Mouse (Mus musculus) forebrain, postnatal 0 days (tissue): ENCODE measurements around the gene Spag7. TPM values are rescaled to one million over a fixed set of nuclear protein-coding genes. Genes with fewer than 3 reads are reported as not detected.

Experiments
- ATAC-seq: fragments of 200-750 bp; cut with Nextera tagmentation; 2 replicates; pipeline ENCODE4 v1.8.0; 2017; ENCODE audit warnings: mild to moderate bottlenecking, moderate library complexity
- DNase-seq: peaks from one replicate; pipeline ENCODE4 v3.0.0-alpha.2; 2015
- H3K27ac ChIP-seq: fragments of 300-500 bp; sonication (generic); 2 replicates; pipeline ENCODE4 v1.5.1; 2014; ENCODE audit warnings: low read depth, mild to moderate bottlenecking, antibody characterized with exemption, low read length, moderate library complexity, mixed read lengths
- H3K27me3 ChIP-seq: fragments of 300-500 bp; sonication (generic); 2 replicates; pipeline ENCODE4 v1.6.1; 2014; ENCODE audit warnings: mild to moderate bottlenecking, low read length, mixed read lengths; ENCODE audit not compliant: insufficient read depth
- H3K36me3 ChIP-seq: fragments of 300-500 bp; sonication (generic); 2 replicates; pipeline ENCODE4 v1.6.1; 2014; ENCODE audit warnings: mild to moderate bottlenecking, moderate library complexity; ENCODE audit not compliant: insufficient read depth
- H3K4me1 ChIP-seq: fragments of 300-500 bp; sonication (generic); 2 replicates; pipeline ENCODE4 v1.6.1; 2014; ENCODE audit warnings: antibody characterized with exemption; ENCODE audit not compliant: insufficient read depth
- H3K4me2 ChIP-seq: fragments of 300-500 bp; sonication (generic); 2 replicates; pipeline ENCODE4 v1.6.1; 2014; ENCODE audit warnings: low read depth, mild to moderate bottlenecking, moderate library complexity
- H3K4me3 ChIP-seq: fragments of 300-500 bp; sonication (generic); 2 replicates; pipeline ENCODE4 v1.5.1; 2014; ENCODE audit warnings: low read depth, low read length, mixed read lengths
- H3K9ac ChIP-seq: fragments of 300-500 bp; sonication (generic); 2 replicates; pipeline ENCODE4 v1.6.1; 2014; ENCODE audit warnings: mild to moderate bottlenecking
- H3K9me3 ChIP-seq: fragments of 300-500 bp; sonication (generic); 2 replicates; pipeline ENCODE4 v1.6.1; 2016; ENCODE audit warnings: low read length
- CTCF ChIP-seq: sonication (generic); IDR thresholded peaks from 2 replicates; pipeline ENCODE4 v1.5.1; 2016; ENCODE audit warnings: antibody characterized with exemption, control low read depth, low read depth
- WGBS: fragments of 180-500 bp; shearing (Covaris S2); extraction: QIAGEN DNeasy Blood & Tissue Kit; methylation state at CpG from one replicate; pipeline ENCODE4 v1.1.7; 2014; 5-methylcytosine and 5-hydroxymethylcytosine counted together
- polyA plus RNA-seq: library from polyadenylated mRNA; unstranded; fragments of >200 nt; fragmentation: Nextera tagmentation; extraction: Ambion mirVana; gene quantifications from 2 replicates; pipeline ENCODE4 v1.2.1, GENCODE M21; 2015
- total RNA-seq: library from RNA; depleted of rRNA; stranded (reverse); fragments of >200 nt; gene quantifications from 2 replicates; pipeline ENCODE4 v1.2.3, GENCODE M21; 2014

Spag7 gene
- total and polyA plus RNA-seq, 2 experiments from 2014 or later, result 57.1 to 116 TPM

DNA sequence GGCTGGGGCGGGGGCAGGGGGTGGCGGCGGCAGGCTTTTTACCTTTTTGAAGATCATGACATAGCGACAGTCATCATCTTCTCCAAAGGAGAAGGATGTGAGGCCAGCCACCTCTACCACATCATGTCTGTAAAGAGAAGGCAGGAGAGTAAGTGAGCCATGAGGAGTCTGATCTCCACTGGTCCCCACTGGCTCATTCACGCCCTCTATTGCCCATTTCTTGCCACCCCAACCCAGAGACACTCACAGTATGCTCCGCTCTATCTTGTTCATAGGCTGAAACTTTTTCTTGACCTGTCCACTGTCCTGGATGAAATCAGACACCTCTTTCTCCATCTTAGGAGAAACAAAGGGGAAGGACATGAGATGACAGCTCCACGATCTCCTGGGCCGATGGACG, 4.5 kb downstream of the Spag7 start:
- no peaks in the 10 kb centered on the region for H3K27me3 ChIP-seq
- H3K9ac ChIP-seq, result no peak overlapping the region
- H3K27ac ChIP-seq, result no peak overlapping the region
- no peak for TF ChIP-seq CTCF
- H3K9me3 ChIP-seq, result no peaks in the 10 kb centered on the region
- H3K4me2 ChIP-seq, result no peak overlapping the region
- H3K36me3 ChIP-seq, result peaks cover 33% of the 10 kb centered on the region
- no peak overlapping the region for H3K4me3 ChIP-seq
- DNase-seq (no peak), ATAC-seq (no peak)
- WGBS, result 93% methylated on average over 9 of the region's 9 CpGs
- H3K4me1 ChIP-seq, result no peaks in the 10 kb centered on the region

DNA sequence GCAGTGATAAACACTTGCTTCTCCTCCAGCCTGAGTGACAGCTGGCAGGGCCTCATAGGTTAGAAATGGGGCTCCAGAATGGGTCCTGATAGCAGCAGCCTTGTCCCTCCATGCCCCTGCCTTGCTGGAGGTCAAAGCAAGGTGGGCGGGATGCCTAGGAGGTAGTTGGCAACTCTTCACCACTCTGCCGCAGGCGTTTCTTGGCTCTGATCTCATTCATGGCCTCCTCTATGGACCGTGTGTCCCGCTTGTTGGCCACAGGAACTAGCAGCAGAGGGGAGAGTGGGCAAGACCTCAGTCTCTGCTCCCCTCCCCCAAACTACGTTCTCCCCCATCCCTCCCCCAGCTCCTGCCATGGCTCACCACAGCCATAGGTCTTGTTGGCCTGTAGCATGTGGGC, 5.3 kb downstream of the Spag7 start:
- H3K36me3 ChIP-seq, result peaks cover 33% of the 10 kb centered on the region
- H3K9ac ChIP-seq, result no peak overlapping the region
- no peak for DNase-seq
- H3K27me3 ChIP-seq, result no peaks in the 10 kb centered on the region
- H3K27ac ChIP-seq, result no peak overlapping the region
- ATAC-seq, result no peak
- no peaks in the 10 kb centered on the region for H3K4me1 ChIP-seq
- H3K4me2 ChIP-seq, result no peak overlapping the region
- WGBS, result 93% methylated on average over 6 of the region's 6 CpGs
- H3K9me3 ChIP-seq, result no peaks in the 10 kb centered on the region
- H3K4me3 ChIP-seq, result no peak overlapping the region
- TF ChIP-seq CTCF, result no peak

DNA sequence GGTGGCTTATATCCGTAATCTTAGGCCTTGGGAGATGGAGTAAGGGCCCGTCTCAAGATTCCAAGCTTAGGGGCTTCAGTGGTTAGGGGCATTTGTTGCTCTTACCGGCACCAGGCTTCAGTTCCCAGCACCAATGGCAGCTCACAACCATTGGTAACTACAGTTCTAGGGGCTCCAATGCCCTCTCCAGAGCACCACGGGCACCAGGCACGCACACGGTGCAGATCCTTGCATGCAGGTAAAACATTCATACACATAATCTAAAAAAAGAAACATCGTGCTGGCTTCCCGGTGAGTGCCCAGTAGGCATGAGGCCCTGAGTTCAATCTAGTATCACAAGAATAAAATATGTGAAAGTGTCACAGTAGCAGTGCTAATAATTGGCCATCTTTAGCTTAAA, 6.1 kb downstream of the Spag7 start:
- no peak overlapping the region for H3K9ac ChIP-seq
- no peak overlapping the region for H3K4me2 ChIP-seq
- ATAC-seq, result no peak
- peaks cover 33% of the 10 kb centered on the region for H3K36me3 ChIP-seq
- DNase-seq, result no peak
- TF ChIP-seq CTCF, result no peak
- no peaks in the 10 kb centered on the region for H3K27me3 ChIP-seq
- H3K4me1 ChIP-seq, result no peaks in the 10 kb centered on the region
- WGBS, result 88% methylated on average over 8 of the region's 8 CpGs
- H3K9me3 ChIP-seq, result no peaks in the 10 kb centered on the region
- H3K27ac ChIP-seq, result no peak overlapping the region
- H3K4me3 ChIP-seq, result no peak overlapping the region

GRCm38 (mm10) chr11:70660571-70660970, 8.6 kb downstream of the Spag7 start:
- no peak for ATAC-seq
- H3K27ac ChIP-seq, result no peak overlapping the region
- H3K4me1 ChIP-seq, result no peaks in the 10 kb centered on the region
- H3K4me2 ChIP-seq, result no peak overlapping the region
- TF ChIP-seq CTCF, result no peak
- 89% methylated on average over 8 of the region's 8 CpGs for WGBS
- H3K9me3 ChIP-seq, result no peaks in the 10 kb centered on the region
- H3K4me3 ChIP-seq, result no peak overlapping the region
- no peaks in the 10 kb centered on the region for H3K27me3 ChIP-seq
- DNase-seq, result no peak
- H3K9ac ChIP-seq, result no peak overlapping the region
- H3K36me3 ChIP-seq, result peaks cover 33% of the 10 kb centered on the region

DNA sequence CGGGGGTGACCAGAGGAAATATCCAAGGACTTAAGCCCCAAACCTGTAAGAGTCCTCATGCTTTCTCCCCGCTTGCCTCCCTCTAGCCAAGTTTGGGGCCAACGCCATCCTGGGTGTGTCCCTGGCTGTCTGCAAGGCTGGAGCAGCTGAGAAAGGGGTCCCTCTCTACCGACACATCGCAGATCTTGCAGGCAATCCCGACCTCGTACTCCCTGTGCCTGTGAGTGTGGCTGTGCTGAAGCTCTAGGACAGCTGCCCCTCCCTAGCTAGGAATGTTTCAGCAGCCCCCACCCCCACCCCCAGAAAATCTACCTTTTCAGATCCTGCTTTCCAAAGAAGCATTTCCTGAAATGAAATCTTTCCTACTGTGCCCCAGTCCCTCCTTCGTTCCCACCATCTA, 10.3 kb downstream of the Spag7 start:
- Histone ChIP-seq H3K4me2 (no peak overlapping the region), H3K4me3 (no peak overlapping the region), H3K36me3 (peaks cover 19% of the 10 kb centered on the region), H3K4me1 (no peaks in the 10 kb centered on the region), H3K9ac (no peak overlapping the region), H3K27ac (no peak overlapping the region), H3K27me3 (no peaks in the 10 kb centered on the region), H3K9me3 (no peaks in the 10 kb centered on the region)
- no peak for TF ChIP-seq CTCF
- WGBS, result 85% methylated on average over 8 of the region's 8 CpGs
- DNase-seq, result no peak
- no peak for ATAC-seq

- ATAC-seq (no peak), DNase-seq (no peak)
- Histone ChIP-seq H3K27ac (no peak overlapping the region), H3K4me1 (no peaks in the 10 kb centered on the region), H3K4me2 (no peak overlapping the region), H3K9ac (no peak overlapping the region), H3K27me3 (no peaks in the 10 kb centered on the region), H3K36me3 (peaks cover 15% of the 10 kb centered on the region), H3K9me3 (no peaks in the 10 kb centered on the region), H3K4me3 (no peak overlapping the region)
- TF ChIP-seq CTCF, result no peak
- 88% methylated on average over 5 of the region's 5 CpGs for WGBS
Measured at GRCm38 (mm10) chr11:70658521-70658920, 10.7 kb downstream of the Spag7 start.

DNA sequence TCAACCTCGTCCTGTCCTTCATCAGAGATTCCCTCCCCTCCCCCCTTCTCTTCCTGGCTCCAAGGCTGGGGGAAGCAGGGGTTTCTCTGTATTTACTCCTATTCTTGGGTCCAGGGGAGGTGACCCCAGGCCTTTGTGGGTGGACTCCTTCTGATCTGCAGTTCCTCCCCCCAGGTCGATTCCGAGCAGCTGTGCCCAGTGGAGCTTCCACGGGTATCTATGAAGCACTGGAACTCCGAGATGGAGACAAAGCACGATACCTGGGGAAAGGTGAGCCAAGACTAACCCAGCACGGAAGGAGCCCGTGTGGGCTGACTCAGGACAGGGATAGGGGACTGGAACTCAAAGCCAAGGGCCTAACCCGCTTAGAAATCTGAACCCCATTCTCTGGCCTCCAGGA, 11.2 kb downstream of the Spag7 start:
- TF ChIP-seq CTCF, result no peak
- peaks cover 10% of the 10 kb centered on the region for H3K36me3 ChIP-seq
- ATAC-seq (no peak), DNase-seq (no peak)
- H3K4me2 ChIP-seq, result no peak overlapping the region
- H3K4me3 ChIP-seq, result no peak overlapping the region
- H3K9me3 ChIP-seq, result no peaks in the 10 kb centered on the region
- WGBS, result 65% methylated on average over 9 of the region's 9 CpGs
- H3K27me3 ChIP-seq, result no peaks in the 10 kb centered on the region
- no peaks in the 10 kb centered on the region for H3K4me1 ChIP-seq
- H3K9ac ChIP-seq, result no peak overlapping the region
- no peak overlapping the region for H3K27ac ChIP-seq

DNA sequence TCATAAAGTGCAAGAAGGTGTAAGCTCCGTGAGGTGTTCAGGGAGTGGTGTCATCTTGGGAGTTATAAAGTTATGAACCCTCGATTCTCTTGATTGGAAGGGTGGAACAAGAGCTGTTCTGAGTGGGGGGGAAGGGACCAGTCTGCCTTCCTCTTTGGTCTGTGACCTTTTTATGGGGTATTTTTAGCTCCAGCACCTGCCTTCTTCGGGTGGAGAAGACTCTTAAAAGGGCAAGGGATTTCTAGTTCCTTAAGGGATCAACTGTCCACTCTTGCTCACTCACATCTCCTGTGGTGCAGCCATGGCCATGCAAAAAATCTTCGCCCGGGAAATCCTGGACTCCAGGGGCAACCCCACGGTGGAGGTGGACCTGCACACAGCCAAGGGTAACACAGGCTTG, 11.6 kb downstream of the Spag7 start:
- ATAC-seq, result no peak
- H3K9ac ChIP-seq, result no peak overlapping the region
- 67% methylated on average over 6 of the region's 6 CpGs for WGBS

More for the DNA sequence above, 11.6 kb downstream of the Spag7 start:
- Histone ChIP-seq H3K27ac (no peak overlapping the region), H3K9me3 (no peaks in the 10 kb centered on the region), H3K4me1 (no peaks in the 10 kb centered on the region), H3K27me3 (no peaks in the 10 kb centered on the region), H3K4me3 (no peak overlapping the region), H3K36me3 (peaks cover 6% of the 10 kb centered on the region), H3K4me2 (no peak overlapping the region)
- TF ChIP-seq CTCF, result no peak
- DNase-seq, result no peak
